ENCODE assay signal across 16 mouse cellular contexts in genomic region chr9:75024089-75024488, GRCm38 (mm10). TPM values are rescaled to one million over a fixed set of nuclear protein-coding genes. Genes with fewer than 3 reads are reported as not detected.
DNase-seq lines count a peak whose midpoint lies in the region; ATAC-seq and TF ChIP-seq lines count a peak whose summit lies in the region.
"Had no signal": no experiment of that assay in that cellular context is flagged by ENCODE, and none has a peak within 500 bp of the region (broad histone marks: within the 10 kb centered on the region; RNA-seq: fewer than 3 reads in every experiment).

No protein-coding gene starts in this region.

- TF ChIP-seq POLR2A in lung, adult 2 months (IDR thresholded peaks at IDR 0.05; ENCODE audit: borderline replicate concordance, extremely low read depth, low read depth, low read length), result no peak

- peaks cover 7% of the 10 kb centered on the region; the same call in 1 of the 2 replicates for H3K4me1 ChIP-seq in hindbrain, embryonic 10.5 days (replicated peaks)
- no peaks in the 10 kb centered on the region for H3K4me1 ChIP-seq in hindbrain, embryonic 14.5 days (replicated peaks; ENCODE audit: control insufficient read depth, insufficient read depth, low read length)
- no peaks in the 10 kb centered on the region for H3K4me1 ChIP-seq in intestine, embryonic 14.5 days (replicated peaks; ENCODE audit: control insufficient read depth, insufficient read depth, low read length)
- H3K4me1 ChIP-seq in liver, embryonic 15.5 days (replicated peaks), result peaks cover 9% of the 10 kb centered on the region
- no peaks in the 10 kb centered on the region for H3K4me1 ChIP-seq in lung, adult 2 months (ENCODE audit: control insufficient read depth, insufficient read depth, low read length)
- H3K4me1 ChIP-seq: hindbrain, embryonic 13.5 days; limb, embryonic 10.5 days; lung, embryonic 15.5 days had no signal

- H3K36me3 ChIP-seq in hindbrain, embryonic 10.5 days, result peaks cover 17% of the 10 kb centered on the region
- H3K36me3 ChIP-seq in hindbrain, embryonic 14.5 days (replicated peaks; ENCODE audit: control insufficient read depth, insufficient read depth), result peaks cover 67% of the 10 kb centered on the region
- H3K36me3 ChIP-seq in intestine, embryonic 14.5 days (ENCODE audit: control insufficient read depth, insufficient read depth, low read length), result 0 out of 2 replicates have a peak, but pooled peaks cover 5% of the 10 kb centered on the region
- H3K36me3 ChIP-seq in liver, embryonic 15.5 days (replicated peaks), result no peaks in the 10 kb centered on the region

- no peak overlapping the region for H3K4me3 ChIP-seq in hindbrain, embryonic 10.5 days
- H3K4me3 ChIP-seq in hindbrain, embryonic 14.5 days (replicated peaks; ENCODE audit: low read length), result no peak overlapping the region
- no peak overlapping the region for H3K4me3 ChIP-seq in intestine, embryonic 14.5 days (ENCODE audit: low read depth, low read length)
- H3K4me3 ChIP-seq in liver, embryonic 15.5 days (replicated peaks), result no peak overlapping the region
- H3K4me3 ChIP-seq in lung, adult 2 months (replicated peaks; ENCODE audit: extremely low read depth, low read depth, low read length), result no peak overlapping the region
- H3K4me3 ChIP-seq: hindbrain, embryonic 13.5 days; limb, embryonic 10.5 days; lung, embryonic 15.5 days; megakaryocyte, embryonic 14.5 days had no signal

- H3K27ac ChIP-seq in hindbrain, embryonic 10.5 days, result no peak overlapping the region
- H3K27ac ChIP-seq in hindbrain, embryonic 14.5 days, result no peak overlapping the region
- H3K27ac ChIP-seq in intestine, embryonic 14.5 days (ENCODE audit: low read depth), result no peak overlapping the region
- no peak overlapping the region for H3K27ac ChIP-seq in liver, embryonic 15.5 days (replicated peaks)
- H3K27ac ChIP-seq: hindbrain, embryonic 13.5 days; limb, embryonic 10.5 days; lung, embryonic 15.5 days had no signal

- H3K9ac ChIP-seq in hindbrain, embryonic 14.5 days, result no peak overlapping the region
- H3K9ac ChIP-seq in intestine, embryonic 14.5 days (ENCODE audit: low read length), result no peak overlapping the region
- no peak overlapping the region for H3K9ac ChIP-seq in liver, embryonic 15.5 days
- H3K9ac ChIP-seq: hindbrain, embryonic 13.5 days; lung, embryonic 15.5 days had no signal

- 55% methylated on average over 7 of the region's 7 CpGs for WGBS in hindbrain, embryonic 10.5 days
- WGBS in hindbrain, embryonic 14.5 days, result 59% methylated on average over 7 of the region's 7 CpGs
- WGBS in intestine, embryonic 14.5 days, result 38% methylated on average over 7 of the region's 7 CpGs
- 31% methylated on average over 7 of the region's 7 CpGs for WGBS in liver, embryonic 15.5 days (ENCODE audit: insufficient replicate concordance)
- 52% methylated on average over 7 of the region's 7 CpGs for WGBS in lung, adult 2 months

- TF ChIP-seq CTCF in lung, adult 2 months (IDR thresholded peaks at IDR 0.05; ENCODE audit: insufficient read depth, low read length), result no peak

- H3K4me2 ChIP-seq in hindbrain, embryonic 14.5 days (replicated peaks), result no peak overlapping the region
- no peak overlapping the region for H3K4me2 ChIP-seq in intestine, embryonic 14.5 days (ENCODE audit: low read length)
- H3K4me2 ChIP-seq in liver, embryonic 15.5 days, result no peak overlapping the region
- H3K4me2 ChIP-seq: hindbrain, embryonic 13.5 days; lung, embryonic 15.5 days had no signal

- H3K9me3 ChIP-seq in hindbrain, embryonic 10.5 days, result no peaks in the 10 kb centered on the region
- H3K9me3 ChIP-seq in hindbrain, embryonic 14.5 days (ENCODE audit: control insufficient read depth, low read length), result no peaks in the 10 kb centered on the region
- H3K9me3 ChIP-seq in intestine, embryonic 14.5 days (ENCODE audit: control insufficient read depth, low read length), result no peaks in the 10 kb centered on the region
- no peaks in the 10 kb centered on the region for H3K9me3 ChIP-seq in liver, embryonic 15.5 days (replicated peaks)
- H3K9me3 ChIP-seq: hindbrain, embryonic 13.5 days; limb, embryonic 10.5 days; lung, embryonic 15.5 days; megakaryocyte, embryonic 14.5 days had no signal

- H3K27me3 ChIP-seq in hindbrain, embryonic 10.5 days (ENCODE audit: insufficient read depth, poor library complexity, severe bottlenecking), result no peaks in the 10 kb centered on the region
- H3K27me3 ChIP-seq in hindbrain, embryonic 14.5 days (ENCODE audit: control insufficient read depth, insufficient read depth, low read length), result no peaks in the 10 kb centered on the region
- no peaks in the 10 kb centered on the region for H3K27me3 ChIP-seq in intestine, embryonic 14.5 days (replicated peaks; ENCODE audit: control insufficient read depth, insufficient read depth, low read length)
- H3K27me3 ChIP-seq in liver, embryonic 15.5 days, result no peaks in the 10 kb centered on the region
- H3K27me3 ChIP-seq: hindbrain, embryonic 13.5 days; lung, embryonic 15.5 days; megakaryocyte, embryonic 14.5 days had no signal

- peak; percentile 38 for DNase-seq in hindbrain, embryonic 10.5 days (ENCODE audit: low spot score)
- DNase-seq in hindbrain, embryonic 14.5 days (ENCODE audit: low spot score), result no peak
- peak; percentile 68 for DNase-seq in ZHBTc4 (ENCODE audit: low read depth, low spot score)
- DNase-seq in intestine, embryonic 14.5 days (ENCODE audit: low spot score), result no peak
- no peak for DNase-seq in lung, adult 2 months
- no peak for DNase-seq in spleen, postnatal 10 days (ENCODE audit: low spot score in 2 of 2)
- DNase-seq: adrenal gland, postnatal 25 days; cerebellum, postnatal 10 days; layer of hippocampus, postnatal 36 days; thymus, adult 2 months had no signal

- no peak for ATAC-seq in hindbrain, embryonic 14.5 days (ENCODE audit: low FRiP score)
- ATAC-seq in intestine, embryonic 14.5 days (replicated peaks; ENCODE audit: low FRiP score, low TSS enrichment, low read depth), result 0 out of 2 replicates have a peak, but pooled peaks have one; percentile 15
- peak; percentile 60 for ATAC-seq in liver, embryonic 15.5 days (ENCODE audit: insufficient read depth)
- no peak for ATAC-seq in activated CD4-positive, CD25-positive, alpha-beta regulatory T cell, adult 4 months

RNA-seq across cellular contexts. Expression of gene Arpp19, which starts 13.3 kb away (rescaled TPM):
- polyA plus RNA-seq in hindbrain, embryonic 10.5 days (2016; fragmentation: Nextera tagmentation; extraction: Ambion mirVana), result 320 and 348 TPM in 2 replicates
- polyA plus RNA-seq in hindbrain, embryonic 14.5 days (2014; fragmentation: Nextera tagmentation; extraction: Ambion mirVana), result 229 and 231 TPM in 2 replicates
- 306 and 313 TPM in 2 replicates for polyA plus RNA-seq in intestine, embryonic 14.5 days (2014; fragmentation: Nextera tagmentation; extraction: Ambion mirVana)
- 87.5 and 116 TPM in 2 replicates for polyA plus RNA-seq in liver, embryonic 15.5 days (2015; fragmentation: Nextera tagmentation; extraction: Ambion mirVana)
- polyA plus RNA-seq in lung, adult 2 months (2012; rRNA removed), result 9.0 and 16.1 TPM in 2 replicates
- polyA plus RNA-seq in activated CD4-positive, CD25-positive, alpha-beta regulatory T cell, adult 4 months (2017; shearing (Covaris generic)), result 100 to 1,000 TPM; 326 to 420 TPM

RNA-seq across cellular contexts. Expression of gene Myo5a, which starts 46.7 kb away (rescaled TPM):
- polyA plus RNA-seq in hindbrain, embryonic 10.5 days (2016; fragmentation: Nextera tagmentation; extraction: Ambion mirVana), result 20.6 and 23.9 TPM in 2 replicates
- polyA plus RNA-seq in hindbrain, embryonic 14.5 days (2014; fragmentation: Nextera tagmentation; extraction: Ambion mirVana), result 58.1 and 61.5 TPM in 2 replicates
- 13.1 and 14.6 TPM in 2 replicates for polyA plus RNA-seq in intestine, embryonic 14.5 days (2014; fragmentation: Nextera tagmentation; extraction: Ambion mirVana)
- 1.4 and 1.5 TPM in 2 replicates for polyA plus RNA-seq in liver, embryonic 15.5 days (2015; fragmentation: Nextera tagmentation; extraction: Ambion mirVana)
- 3.1 and 5.8 TPM in 2 replicates for polyA plus RNA-seq in lung, adult 2 months (2012; rRNA removed)
- 10 to 100 TPM in 1 of 2 experiments, 1 to 10 TPM in 1; 5.7 to 10.6 TPM for polyA plus RNA-seq in activated CD4-positive, CD25-positive, alpha-beta regulatory T cell, adult 4 months (2017; shearing (Covaris generic))

Comparison
In these comparisons a context has a peak if more than half of its experiments do, and no peak if none do; other contexts are left out.
1. DNase-seq: peak in hindbrain, embryonic 10.5 days (single experiment) and ZHBTc4 (single experiment); none in hindbrain, embryonic 14.5 days (single experiment), intestine, embryonic 14.5 days (single experiment), lung, adult 2 months (single experiment) and spleen, postnatal 10 days (0 of 2).
2. ATAC-seq: peak in intestine, embryonic 14.5 days (single experiment) and liver, embryonic 15.5 days (single experiment); none in hindbrain, embryonic 14.5 days (single experiment) and activated CD4-positive, CD25-positive, alpha-beta regulatory T cell, adult 4 months (single experiment).